Mouse (Mus musculus) MN1 (cell line): ENCODE measurements around the gene Gm17617.

Experiments used
- DNase-seq: peaks from one replicate; pipeline ENCODE4 v3.0.0-alpha.2; 2016; ENCODE audit warnings: low spot score

Gm17617 gene

DNA sequence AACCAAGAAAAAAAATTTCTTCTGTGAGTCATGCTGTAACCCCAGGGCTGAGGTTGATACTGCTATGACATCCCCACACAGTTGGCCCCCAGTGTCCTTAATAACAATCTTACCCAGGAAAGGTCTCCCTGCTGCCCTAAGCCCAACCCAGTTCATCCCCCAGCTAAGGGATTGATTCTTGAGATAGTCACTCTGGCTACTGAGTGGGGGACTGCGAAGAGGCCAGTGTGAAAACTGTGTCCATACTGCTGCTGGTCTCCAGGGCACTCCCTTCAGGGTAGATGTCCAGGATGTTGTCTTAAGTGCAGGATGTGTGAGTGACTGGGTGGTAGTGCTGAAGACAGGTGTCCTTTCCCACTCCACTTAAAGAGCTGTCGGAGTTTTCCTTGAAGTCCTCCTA lies at the start of gene Gm17617:
Gm17617 (minus strand) TSS at position 101 of the 400 bp plus-strand sequence.
- no peak for DNase-seq

DNA sequence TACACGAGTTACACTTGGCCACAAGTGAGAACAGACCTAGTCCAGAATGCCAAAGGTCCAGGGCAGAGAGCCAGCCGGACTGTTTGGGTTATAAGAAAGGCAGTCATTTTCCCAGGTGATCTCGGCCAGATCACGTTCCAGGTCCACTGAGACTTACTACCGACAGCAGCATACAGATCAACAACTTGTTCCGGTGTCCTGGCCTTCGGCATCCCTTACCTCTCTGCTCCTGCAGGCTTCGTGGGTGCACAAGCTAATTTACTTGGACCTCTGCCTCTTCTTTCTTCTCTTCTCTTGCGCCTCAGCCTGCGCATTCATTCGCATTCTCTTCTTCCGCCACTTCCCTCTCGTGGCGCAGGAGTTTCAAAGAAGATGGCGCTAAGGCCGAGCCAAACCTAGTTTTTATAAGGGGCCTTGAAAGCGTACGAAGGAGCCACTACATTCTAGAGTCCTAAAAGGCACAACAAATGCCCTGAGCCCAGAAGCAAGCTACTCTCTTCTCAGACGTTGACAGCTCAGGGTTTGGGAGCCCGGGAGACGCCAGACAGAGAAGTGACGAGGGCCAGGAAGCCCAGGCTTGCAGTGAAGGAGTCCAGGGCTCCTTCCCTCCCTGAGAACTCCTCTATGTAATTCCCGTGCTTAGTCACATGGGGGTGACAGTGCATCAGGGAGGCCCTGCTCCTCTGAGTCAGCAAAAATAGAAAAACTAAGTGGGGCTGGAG lies 49.0 kb upstream of the Gm17617 start:
- peak; percentile 88 for DNase-seq

DNA sequence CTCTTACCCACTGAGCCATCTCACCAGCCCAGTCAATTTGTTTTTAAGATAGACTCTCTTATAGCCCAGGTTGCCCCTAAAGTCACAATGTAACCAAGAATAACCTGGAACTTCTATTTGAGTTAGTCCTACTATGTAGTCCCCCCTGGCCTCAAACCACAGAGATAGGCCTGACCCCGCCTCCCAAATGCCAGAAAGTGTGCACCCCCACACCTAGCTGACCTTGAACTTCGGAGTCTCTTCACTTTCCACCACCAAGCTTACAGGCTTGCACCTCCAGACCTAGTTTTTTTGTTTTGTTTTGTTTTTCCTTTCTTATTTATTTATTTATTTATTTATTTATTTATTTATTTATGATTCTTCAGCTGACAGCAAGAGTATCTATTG lies 48.4 kb upstream of the Gm17617 start:
- DNase-seq, result no peak

DNA sequence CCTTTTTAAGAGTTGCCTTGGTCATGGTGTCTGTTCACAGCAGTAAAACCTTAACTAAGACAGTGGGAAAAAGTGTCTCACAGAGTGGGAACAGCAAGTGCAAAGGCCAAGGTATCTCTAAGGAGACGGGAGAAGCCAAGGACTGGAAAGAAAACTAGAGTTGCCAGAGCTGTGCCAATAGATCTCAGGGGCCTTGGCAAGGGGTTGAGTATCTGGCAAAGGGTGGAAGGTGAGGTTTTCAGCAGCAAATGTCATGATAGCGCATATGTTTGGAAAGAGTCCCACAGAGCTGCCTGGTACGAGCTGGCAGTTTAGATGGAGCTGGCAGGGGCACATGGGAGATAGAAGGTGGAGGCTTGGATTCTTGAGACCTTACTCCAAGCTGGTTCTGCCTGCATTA lies 46.2 kb upstream of the Gm17617 start:
- no peak for DNase-seq

DNA sequence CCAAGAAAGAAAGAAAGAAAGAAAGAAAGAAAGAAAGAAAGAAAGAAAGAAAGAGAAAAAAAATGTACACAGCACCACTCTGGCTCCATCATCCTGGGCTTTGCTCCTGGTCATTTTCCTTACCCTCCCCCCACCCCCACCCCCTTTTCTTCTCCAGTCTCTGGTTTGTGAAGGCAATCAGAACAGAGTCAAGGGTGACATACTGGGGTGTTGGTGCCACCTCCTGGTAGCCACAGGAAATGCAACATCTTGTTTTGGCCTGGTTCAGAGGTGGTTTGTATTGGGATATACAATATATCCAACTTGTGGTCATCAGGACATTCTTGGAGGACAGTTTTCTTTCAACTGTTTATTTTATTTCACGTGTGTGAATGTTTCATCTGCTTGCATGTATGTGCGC lies 45.2 kb upstream of the Gm17617 start:
- peak; percentile 81 for DNase-seq

GRCm38 (mm10) chr13:55177903-55178496 lies 44.7 kb upstream of the Gm17617 start:
- no peak for DNase-seq

- DNase-seq, result no peak
Measured at GRCm38 (mm10) chr13:55176265-55176664, 42.9 kb upstream of the Gm17617 start.

DNA sequence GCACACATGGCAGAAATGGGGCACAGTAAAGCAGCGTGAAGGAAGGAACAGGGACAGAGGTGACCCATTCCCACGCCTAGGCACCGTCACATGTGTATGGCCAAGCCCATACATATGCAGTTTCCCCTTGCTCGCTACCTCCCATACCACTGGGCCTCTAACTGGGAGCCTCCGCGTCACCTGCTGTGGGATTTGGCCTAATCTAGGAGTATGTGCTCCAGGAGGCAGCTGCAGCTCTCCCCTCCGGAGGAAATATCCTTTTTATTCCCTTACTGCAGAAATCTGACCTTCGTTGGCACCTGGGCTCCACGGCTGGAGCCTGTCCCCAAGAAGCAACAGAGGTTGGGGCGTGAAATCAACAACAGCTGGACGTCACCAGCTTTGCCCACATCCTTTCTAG lies 41.0 kb upstream of the Gm17617 start:
- no peak for DNase-seq

GRCm38 (mm10) chr13:55172336-55172770 lies 39.0 kb upstream of the Gm17617 start:
- DNase-seq, result no peak

- peak; percentile 82 for DNase-seq
Measured at GRCm38 (mm10) chr13:55171517-55172335, 38.4 kb upstream of the Gm17617 start.

GRCm38 (mm10) chr13:55168958-55169369 lies 35.6 kb upstream of the Gm17617 start:
- peak; percentile 68 for DNase-seq

DNA sequence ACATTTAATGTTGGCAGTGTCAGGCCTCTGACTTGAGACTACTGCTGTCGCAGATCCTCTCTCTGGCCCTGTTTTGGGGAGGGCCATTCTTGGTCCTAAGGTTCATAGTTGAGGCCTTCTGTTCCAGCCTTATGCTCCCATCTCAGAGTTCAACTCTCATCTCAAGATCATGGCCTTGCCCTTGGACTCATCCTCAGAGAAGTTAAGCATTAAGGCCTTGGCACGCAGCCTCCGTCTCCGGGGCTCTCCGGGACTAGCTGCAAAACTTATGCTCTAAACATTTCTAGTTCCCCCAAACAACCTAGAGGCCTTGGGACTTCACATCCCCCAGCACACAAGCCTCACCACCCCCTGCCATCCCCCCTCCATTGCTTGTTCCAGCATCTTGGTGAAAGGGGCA lies 34.9 kb upstream of the Gm17617 start:
- DNase-seq, result no peak

DNA sequence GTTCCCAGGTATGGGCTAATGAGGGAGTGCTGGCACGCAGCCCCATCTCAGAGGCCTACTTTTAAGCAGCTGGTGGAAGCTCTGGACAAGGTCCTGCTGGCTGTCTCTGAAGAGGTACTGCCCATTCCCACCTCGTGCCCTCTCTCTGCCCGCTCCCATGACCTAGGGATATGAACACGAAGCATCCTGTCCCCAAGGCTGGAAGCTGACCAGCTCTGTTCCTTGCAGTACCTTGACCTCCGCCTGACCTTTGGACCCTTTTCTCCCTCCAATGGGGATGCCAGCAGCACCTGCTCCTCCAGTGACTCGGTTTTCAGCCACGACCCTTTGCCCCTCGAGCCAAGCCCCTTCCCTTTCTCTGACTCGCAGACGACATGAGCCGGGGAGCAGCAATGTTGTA lies 34.5 kb upstream of the Gm17617 start:
- DNase-seq, result no peak

GRCm38 (mm10) chr13:55166806-55167725 lies 33.7 kb upstream of the Gm17617 start:
- DNase-seq, result no peak

DNA sequence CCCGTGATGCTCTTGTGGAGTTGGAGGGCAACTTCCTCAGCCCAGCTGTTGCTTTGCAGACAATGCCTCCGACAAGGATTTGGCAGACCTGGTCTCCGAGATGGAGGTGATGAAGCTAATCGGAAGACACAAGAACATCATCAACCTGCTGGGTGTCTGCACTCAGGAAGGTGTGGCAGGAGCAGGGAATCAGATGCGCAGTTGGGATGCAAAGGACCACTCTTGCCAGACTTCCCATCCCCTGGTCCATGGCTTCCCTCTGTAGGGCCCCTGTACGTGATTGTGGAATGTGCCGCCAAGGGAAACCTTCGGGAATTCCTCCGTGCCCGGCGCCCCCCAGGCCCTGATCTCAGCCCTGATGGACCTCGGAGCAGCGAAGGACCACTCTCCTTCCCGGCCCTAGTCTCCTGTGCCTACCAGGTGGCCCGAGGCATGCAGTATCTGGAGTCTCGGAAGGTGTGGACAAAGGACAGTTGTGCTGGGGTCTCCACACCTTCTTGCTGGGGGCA lies 32.5 kb upstream of the Gm17617 start:
- no peak for DNase-seq

GRCm38 (mm10) chr13:55163553-55163952 lies 30.2 kb upstream of the Gm17617 start:
- DNase-seq, result no peak

DNA sequence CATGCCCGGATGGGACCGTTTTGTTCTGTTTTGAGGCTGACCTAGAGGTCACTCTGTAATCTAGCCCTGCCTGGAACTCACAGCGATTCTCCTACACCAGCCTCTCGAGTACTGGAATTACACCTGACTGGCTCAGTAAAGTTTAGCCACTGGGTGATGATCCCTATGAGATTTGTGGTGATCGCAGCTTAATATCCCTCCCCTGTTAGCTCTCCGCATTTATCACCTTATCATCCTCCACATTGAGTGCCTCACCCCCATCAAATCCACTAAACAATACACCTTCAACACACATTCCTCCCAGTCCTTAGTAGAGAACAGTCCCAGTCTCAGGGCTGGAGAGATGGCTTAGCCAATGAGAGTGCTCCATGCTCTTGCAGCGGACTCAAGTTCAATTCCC lies 29.0 kb upstream of the Gm17617 start:
- no peak for DNase-seq

- no peak for DNase-seq
Measured at GRCm38 (mm10) chr13:55153951-55154350, 20.6 kb upstream of the Gm17617 start.

GRCm38 (mm10) chr13:55152621-55153415 lies 19.5 kb upstream of the Gm17617 start, which contains the start of gene Fgfr4:
Gene Fgfr4, plus strand, starts transcription at chr13:55152640.
- DNase-seq, result no peak

DNA sequence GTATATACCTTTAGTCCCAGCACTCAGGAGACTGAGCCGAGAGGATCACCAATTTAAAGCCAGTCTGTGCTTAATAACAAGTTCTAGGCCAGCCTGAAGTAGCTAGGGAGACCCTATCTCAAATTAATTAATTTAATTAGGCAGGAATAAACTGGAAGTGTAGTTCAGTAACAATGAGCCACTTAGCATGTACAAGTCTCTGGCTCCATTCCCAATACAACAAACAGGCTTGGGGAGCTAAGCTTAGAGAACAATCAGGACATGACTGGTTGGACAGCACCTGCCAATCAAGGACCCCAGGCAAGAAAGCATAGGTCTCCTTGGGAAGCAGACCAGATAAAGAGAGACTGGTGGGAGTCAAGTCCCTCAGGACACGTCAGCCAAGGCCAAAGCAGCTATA lies 6.9 kb upstream of the Gm17617 start:
- no peak for DNase-seq

DNA sequence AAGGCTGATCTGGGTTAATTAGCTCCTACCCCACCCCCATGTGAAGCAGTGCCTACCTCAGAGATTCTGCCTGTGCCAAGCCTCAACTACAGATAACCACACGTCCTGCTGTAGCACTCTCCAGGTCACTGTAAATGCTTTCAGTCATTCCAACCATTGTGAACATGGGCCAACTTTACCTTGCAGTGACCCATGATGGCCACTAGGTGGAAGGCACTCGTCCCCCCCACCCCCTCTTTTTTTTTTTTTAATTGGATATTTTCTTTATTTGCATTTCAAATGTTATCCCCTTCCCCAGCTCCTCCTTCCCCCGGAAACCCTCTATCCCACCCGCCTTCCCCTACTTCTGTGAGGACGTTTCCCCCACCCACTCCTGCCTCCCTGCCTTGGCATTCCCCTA lies 2.0 kb upstream of the Gm17617 start:
- peak; percentile 12 for DNase-seq
